Mouse (Mus musculus): ENCODE data around the gene Gm9195. TPM values are rescaled to one million over a fixed set of nuclear protein-coding genes. Genes with fewer than 3 reads are reported as not detected.
A peak's percentile ranks its signal among the peaks of the same experiment; 100 is the strongest.

Gene Gm9195
- total RNA-seq (2014; fragmentation: Nextera tagmentation) (not detected in 2 replicates), total RNA-seq (2017) (not detected in 2 replicates)

DNA sequence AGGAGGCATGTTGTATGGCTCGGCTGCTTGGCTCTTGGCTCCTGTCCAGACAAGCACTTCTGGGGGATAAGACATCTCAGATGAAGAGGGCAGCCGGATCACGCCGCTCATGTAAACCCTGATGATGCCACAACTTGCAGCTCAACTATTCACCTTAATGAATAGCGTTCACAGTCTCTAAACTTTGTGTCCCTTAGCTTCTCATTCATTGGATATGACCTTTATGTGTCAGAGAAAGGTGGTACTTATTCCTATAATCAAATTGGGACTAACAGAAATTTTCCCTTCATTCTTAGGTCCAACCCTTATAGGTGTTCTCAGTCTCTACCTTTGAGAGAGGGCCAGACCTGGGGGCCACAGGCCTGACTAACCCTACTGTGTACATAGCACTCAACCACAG, at the start of gene Gm9195:
TSS of gene Gm9195 (minus strand) at position 101 of the 400 bp plus-strand sequence.
- ATAC-seq (replicated peaks; ENCODE audit: poor library complexity, severe bottlenecking), result no peak

DNA sequence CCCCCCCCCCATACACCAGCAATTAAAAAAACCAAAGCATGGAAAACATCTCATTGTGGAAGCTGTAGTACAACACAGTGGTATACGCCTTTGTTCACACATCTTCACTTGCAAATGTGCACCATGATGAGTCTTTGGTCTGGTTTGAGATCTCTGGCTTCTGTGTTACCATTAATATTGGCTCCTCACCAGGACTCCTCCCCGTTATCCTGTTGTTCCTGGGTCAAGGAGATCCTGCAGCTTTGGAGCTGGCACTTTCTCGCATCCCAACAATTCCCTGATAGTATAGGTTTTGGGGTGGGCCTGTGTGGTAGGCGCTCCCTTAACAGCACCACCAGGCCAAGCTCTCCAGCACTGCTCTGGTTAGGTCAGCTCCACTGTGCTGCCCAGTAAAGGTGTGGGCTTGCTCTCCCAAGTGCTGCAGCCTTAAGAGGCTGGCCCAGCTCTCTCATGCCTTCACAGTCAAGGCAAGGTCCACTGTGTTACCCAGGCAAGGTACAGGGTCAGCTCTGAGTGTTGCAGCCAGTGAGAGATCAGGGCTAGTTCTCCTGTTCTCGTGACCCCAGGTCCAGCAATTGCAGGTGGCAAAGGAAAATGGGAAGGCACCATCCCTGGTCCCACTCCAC, 44.9 kb upstream of the Gm9195 start:
- no peak for ATAC-seq (replicated peaks; ENCODE audit: poor library complexity, severe bottlenecking)

DNA sequence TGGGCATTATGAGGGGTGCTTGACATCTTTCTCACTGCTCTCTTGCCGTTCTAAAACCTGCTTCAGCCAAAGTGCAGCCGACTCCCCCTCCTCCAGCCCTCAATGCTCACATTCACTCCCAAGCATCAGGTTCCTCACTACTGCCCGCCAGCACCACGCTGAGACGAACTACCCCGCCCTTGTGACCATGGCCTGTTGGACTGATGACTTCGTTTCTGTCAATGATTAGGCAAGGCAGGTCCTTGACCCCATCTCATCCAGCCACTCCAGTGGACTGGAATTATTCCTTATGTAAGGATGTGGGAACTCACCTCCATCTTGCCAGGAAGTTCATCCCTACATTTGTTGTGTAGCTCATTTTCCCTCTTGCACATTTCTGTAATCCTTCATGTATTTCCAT, 42.2 kb upstream of the Gm9195 start:
- no peak for ATAC-seq (replicated peaks; ENCODE audit: poor library complexity, severe bottlenecking)

DNA sequence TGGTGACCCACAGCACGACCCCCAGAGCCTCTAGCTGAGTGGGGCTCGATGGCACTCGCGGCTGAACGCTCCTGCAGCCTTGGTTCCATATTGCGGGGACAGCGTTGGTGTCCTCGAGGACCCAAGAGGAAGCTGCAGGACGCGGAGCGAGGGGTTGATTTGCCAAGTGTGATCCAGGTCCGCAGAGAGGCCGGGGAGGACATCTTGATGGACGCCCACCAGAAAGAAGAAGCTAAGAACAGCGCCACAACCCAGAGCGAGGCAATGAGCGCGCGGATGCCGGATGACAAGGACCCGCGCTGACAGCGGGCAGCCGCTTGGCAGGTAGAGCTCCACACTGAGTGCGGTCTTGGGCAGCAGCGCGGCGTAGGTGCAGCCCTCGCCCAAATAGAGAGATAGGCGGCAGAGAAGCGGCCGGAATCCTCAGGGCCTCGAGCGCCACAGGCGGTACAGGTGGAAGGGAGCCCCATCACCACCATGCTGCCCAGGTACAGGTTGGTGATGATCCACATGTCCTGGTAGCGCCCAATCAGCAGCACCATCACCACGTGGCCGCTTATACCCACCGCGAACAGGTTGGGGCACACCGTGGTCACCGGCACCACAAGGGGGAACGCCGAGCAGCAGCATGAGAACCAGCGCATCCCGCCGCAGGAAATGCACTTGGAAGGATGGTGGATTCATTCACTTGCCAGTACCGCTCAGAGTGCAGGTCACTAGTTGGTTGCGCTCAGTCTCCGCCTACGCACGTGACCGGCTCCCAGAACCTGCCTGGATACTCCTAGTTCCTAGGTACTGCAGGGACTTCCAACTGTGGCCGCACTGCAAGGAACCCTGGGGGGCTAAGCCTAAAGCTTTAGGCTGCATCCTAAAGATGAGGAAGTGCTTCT, 40.6 kb upstream of the Gm9195 start:
- peak; percentile 52 for ATAC-seq (replicated peaks; ENCODE audit: poor library complexity, severe bottlenecking)

DNA sequence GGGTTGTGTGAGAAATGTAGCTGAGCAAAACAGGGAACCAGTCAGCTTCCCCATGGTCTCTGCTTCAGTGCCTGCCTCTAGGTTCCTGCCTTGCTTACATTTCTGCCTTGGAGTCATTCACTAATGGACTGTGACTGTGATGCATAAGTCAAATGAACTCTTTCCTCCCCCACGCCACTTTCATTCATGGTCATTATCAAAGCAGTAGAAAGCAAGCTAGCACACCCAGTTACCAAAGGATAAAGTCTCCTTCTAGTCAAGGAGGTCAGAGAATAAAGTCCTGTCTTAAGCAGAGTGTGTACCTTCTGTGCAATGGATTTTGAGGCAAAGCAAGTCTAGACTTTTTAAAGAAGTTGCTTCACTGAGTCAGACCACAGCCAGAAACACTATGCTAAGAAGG, 35.5 kb upstream of the Gm9195 start:
- ATAC-seq (replicated peaks; ENCODE audit: poor library complexity, severe bottlenecking), result no peak

DNA sequence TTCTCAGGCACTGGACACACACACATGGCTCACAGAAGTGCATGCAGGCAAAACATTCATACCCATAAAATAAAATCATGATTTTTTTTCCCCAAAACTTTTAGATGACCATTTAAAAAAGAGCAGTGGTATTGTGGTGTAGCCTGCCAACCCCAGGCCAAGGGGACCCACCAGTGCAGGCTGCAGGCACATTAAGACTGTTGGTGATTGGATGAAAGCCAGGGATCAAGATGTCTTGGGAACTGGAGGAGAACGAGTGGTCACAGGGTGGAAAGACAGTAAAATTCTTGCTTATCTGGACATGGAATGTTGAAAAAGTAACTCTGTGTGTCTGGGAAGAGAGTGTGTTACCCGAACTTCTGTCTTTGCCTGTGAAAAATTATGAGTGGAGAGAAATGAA, 27.9 kb upstream of the Gm9195 start:
- no peak for ATAC-seq (replicated peaks; ENCODE audit: poor library complexity, severe bottlenecking)

DNA sequence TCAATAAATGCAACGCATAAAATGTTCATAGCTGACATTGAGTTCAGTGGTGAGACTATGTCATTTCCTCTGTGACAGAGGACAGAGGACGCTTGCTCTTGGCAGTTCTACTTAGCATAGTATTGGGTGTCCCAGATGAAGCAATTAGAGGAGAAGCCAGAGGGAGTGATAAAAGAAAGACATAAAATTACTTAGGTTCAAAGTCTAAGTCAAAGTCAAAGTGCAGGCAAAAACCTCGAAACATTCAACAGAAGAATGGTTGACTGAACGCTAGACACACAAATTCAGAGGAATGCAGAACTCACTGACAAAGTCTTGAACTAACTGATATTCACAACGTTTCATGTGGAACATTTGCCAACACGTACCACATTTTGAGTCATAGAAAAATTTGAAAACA, 27.1 kb upstream of the Gm9195 start:
- ATAC-seq (replicated peaks; ENCODE audit: poor library complexity, severe bottlenecking), result no peak

DNA sequence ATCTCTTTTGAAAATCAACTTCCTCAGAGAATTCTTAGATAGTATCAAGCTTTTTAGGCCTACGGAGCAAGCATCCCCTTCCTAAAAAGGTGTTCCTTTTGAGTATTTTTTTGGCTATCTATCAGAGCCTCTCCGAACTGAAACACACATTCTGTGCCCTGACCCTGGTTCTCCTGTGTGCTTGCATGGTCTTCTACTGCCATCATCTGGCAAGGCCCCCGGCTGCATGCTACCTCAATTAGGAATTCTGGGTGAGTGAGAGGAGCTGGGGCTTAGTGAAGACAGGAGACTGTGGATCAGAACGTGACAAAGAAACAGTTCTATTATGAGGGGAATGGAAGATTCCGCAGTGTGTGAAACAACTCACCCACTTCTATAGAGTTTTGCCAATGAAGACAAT, 24.7 kb upstream of the Gm9195 start:
- peak; percentile 46; the same call in 1 of the 2 replicates for ATAC-seq (replicated peaks; ENCODE audit: poor library complexity, severe bottlenecking)

DNA sequence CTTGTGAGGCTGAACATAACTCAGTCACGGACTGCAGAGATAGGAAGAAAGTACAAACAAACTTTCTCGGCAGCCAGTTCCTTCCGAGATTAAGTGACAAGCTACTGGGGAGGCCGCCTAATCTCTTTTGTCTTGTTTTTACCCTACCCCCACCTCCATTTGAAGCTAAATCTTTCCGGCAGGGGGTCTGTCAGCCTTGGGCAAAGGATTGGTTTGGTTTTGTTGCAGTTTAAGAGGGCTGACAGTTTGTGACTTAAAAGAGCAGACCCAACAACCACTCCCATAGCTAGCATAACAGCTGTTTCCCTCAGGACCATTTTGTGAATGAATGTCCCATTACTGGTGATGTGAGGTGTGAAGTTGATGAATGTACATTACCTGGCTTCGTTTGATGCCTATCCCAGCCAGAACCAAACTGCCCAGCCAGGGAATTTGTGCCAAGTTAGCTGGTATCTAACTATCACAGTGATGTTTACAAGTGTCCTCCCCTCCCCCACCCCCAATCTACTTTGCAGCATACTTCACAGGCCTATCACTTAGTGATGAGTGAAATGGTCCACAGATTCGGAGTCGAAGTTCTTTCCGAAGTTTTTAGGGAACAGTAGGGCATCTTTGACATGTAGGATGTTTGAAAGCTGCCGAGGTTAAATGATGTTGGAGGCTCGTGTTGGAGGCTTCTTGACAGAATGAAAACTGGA, 15.2 kb upstream of the Gm9195 start:
- no peak for ATAC-seq (replicated peaks; ENCODE audit: poor library complexity, severe bottlenecking)

DNA sequence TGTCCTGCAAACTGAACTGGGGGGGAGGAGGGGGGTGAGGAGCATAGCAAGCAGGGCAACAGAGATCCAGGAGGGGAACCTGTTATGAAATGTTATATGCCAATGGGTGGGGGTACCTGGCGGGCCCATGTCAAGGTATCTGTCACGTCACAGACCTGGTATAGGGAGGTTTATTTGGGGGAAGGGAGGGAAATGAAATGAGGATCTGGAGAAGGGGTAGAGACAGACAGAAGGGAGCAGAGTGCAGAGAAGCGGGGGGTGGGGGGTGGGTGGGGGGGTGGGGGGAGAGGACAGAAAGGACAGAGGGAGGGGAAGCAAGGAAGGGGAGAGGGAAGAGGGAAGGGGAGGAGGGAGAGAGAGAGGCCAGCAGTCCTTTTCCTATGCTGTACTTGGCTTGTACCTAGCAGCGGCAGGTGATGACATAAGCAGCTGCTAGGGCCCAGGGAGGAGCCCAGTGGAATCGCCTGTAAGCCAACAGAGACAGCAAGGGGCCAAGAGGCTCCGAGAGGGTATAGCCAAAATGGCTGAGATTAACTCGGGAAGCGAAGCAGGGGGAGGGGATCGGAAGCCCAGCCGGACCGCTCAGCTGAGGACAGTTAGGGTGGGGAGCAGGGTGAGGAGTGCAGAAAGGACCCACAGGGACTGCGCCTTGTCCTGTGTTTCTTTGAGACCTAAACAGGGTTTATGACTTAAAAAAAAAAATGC, 14.5 kb upstream of the Gm9195 start:
- peak; percentile 27 for ATAC-seq (replicated peaks; ENCODE audit: poor library complexity, severe bottlenecking)

DNA sequence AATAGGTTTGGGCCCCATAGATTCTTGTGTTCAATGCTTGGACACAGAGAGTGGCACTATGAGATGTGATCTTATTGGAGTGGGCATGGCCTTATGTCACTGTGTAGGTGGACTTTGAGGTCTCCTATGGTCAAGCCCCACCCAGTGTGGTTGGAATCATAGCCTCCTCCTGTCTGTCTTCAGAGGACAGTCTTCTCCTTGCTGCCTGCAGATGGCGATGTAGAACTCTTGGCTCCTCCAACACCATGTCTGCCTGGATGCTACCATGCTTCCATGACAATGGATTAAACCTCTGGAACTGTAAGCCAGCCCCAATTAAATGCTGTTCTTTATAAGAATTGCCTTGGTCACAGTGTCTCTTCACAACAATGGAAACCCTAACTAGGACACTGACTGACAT, 13.3 kb upstream of the Gm9195 start:
- ATAC-seq (replicated peaks; ENCODE audit: poor library complexity, severe bottlenecking), result peak; percentile 62; the same call in 1 of the 2 replicates

DNA sequence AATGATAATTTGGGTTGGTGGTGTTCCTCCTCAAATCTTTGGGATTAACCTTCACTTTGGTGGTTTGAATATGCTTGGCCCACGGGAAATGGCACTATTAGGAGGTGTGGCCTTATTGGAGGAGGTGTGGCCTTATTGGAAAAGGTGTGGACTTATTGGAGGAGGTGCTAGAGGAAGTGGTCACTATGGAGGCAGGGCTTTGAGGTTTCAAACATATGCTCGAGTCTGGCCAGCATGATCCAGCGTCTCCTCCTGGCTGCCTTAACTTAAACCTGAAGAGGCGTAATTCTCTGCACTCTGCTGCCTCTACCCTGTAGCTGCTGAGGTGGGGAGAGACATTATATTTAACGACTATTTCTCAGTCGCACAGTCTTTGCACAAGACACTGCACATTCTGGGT, 11.6 kb upstream of the Gm9195 start:
- ATAC-seq (replicated peaks; ENCODE audit: poor library complexity, severe bottlenecking), result no peak; the same call in 1 of the 2 replicates

DNA sequence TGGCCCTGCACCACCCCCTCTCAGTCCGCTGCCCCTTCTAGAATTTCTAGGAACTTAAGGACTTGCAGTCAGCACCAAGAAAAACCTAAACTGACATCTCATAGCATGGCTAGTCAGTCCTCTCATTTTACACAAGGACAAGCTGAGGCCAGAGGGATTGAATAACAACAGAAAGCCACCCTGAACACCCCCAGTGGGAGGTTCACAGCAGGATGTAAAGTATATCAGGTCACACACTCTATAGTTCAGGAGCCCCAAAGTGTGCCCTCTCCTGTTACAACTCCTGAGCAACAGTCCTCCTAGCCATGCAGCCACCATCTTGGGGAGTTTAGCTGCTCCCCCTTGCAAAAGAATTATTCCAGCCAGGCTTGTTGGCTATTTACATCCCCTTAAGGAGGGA, 2.1 kb upstream of the Gm9195 start:
- no peak for ATAC-seq (replicated peaks; ENCODE audit: poor library complexity, severe bottlenecking)

DNA sequence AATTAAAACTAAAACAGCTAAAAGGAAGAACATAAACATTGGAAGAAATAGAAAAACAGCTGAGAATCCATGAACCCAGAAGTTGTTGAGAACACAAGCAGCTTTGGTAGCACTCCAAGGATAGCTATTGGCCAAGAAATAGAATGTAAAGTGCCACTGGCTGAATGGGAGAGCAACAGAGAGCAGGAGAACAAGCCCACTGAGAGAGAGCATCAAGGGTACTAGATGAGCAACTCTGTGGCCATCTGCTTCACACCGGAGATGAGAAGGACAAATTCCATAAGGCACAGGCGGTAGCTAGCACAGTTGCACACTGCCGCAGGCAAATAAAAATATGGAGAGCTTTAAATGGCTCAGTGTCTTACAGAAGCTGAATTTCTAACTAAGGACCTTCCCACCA, 1.3 kb downstream of the Gm9195 start:
- ATAC-seq (replicated peaks; ENCODE audit: poor library complexity, severe bottlenecking), result no peak

DNA sequence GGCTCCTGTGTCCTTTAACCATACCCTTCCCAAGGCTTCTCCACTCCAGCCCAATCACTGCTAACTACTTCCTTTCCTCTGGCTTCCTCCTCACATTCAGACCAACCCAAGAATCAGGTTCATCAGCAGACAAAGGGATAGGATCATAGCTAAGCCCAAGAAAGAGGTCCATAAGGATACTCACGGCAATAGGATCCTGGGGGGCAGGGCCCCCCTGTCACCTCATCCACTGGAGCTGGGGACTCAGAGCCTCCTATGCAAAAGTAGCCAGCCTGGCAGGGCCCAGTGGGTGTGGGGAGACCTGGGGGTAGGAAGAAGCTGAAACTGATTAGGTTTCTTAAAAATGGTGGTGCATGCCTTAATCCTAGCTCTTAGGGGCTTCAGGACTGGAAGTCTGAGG, 17.1 kb downstream of the Gm9195 start:
- no peak for ATAC-seq (replicated peaks; ENCODE audit: poor library complexity, severe bottlenecking)

DNA sequence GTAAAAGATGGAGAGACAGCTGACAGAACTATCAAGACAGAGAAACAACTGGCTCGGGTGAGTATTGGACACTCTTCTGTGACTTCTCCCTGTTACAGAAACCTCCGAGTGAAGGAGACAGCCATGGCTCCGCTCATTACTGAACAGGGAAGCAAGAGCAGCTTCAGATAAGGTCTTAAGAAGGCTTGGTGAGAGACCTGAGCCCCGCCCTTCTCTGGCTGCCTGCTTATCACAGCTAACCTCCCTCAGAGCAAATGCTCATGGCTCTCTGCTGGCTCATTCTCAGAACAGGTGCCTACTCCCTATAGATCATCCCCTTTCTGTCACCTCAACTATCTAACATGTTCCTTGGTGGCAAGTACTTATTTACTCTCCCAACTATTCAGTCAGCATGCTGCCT, 23.2 kb downstream of the Gm9195 start:
- no peak for ATAC-seq (replicated peaks; ENCODE audit: poor library complexity, severe bottlenecking)

DNA sequence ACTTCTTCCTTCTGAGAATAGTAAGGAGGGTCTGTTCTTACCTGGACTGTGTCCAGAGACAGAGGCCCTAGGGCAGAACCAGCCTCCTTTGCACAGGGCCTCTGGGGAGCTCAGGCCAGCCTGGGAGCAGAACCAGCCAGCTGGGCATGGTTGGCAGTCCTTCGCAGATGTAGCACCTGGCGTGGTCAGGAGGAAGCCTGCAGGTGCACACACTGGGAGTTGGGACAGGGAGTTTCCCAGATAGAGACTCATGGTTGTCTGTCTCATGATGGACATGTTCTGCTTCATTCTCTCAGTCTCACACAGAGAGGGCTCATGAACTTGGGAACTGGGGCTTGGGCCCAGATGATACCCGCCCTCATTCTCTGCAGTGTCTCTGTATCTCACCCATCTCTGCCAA, 25.3 kb downstream of the Gm9195 start:
- no peak for ATAC-seq (replicated peaks; ENCODE audit: poor library complexity, severe bottlenecking)

DNA sequence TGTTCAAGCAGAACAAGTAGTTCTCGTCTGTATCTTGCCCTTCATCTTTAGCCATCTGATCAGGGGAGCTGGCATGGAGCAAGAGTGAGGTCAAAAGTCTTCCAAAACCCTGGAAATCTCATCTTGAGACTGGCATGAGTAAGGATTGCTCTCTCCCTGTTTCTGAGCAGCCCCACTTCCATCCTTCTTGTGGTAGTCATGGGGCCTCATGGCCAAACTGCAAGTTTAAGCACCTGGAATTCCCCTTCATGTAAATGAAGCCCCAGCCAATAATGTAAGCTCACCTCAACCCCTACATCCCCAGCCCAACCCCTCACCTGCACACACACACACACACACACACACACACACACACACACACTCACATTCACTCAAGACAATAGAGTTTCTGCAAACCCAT, 30.0 kb downstream of the Gm9195 start:
- ATAC-seq (replicated peaks; ENCODE audit: poor library complexity, severe bottlenecking), result no peak

DNA sequence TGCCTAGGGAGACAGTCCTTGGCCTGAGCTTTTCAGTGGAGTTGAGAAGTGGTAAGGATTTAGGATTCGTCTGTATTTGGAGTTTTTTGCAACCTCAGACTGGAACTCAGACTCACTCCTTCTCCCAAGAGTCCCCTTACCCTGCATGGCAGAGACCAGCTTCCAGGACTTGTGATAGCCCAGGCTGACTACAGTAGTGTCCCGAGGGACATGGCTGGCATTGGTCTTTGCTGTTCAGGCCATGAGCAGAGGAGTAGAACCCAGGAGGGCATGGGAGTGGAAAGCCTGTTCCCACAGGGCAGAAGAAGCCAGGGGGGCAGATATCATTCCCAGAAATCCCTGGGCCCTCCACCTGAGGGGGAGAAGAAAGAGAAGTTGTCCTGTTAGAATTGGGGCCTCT, 31.3 kb downstream of the Gm9195 start:
- no peak for ATAC-seq (replicated peaks; ENCODE audit: poor library complexity, severe bottlenecking)

DNA sequence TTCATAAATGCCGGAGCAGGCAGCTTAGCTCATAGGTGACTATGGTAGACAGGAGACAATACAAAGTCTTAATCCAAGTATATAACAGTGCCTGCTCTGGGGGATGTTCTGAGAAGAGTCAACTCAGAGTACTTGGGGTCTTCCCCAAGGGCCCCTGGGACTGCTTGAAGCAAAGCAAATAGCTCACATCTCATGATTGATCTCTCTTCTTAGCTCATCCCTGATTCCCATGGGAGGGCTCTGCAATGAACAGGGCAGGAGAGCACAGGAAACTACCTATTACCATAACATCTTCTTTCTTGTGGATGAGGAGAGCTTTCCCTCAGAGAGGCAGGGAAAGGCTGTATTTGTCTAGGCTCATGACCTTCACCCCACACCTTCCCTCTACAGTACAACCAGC, 32.7 kb downstream of the Gm9195 start:
- no peak for ATAC-seq (replicated peaks; ENCODE audit: poor library complexity, severe bottlenecking)

Measured in granulocyte monocyte progenitor cell, adult 5-6 weeks (primary cell).